Mouse (Mus musculus) heart, postnatal 0 days (tissue): ENCODE measurements at regions not wholly inside any gene's neighbourhood (a gene's known extent, or its start where the extent isn't known, plus 50 kb on each side); places are given as distances from the start of the nearest gene placed in this dataset.

Source experiments
- ATAC-seq: fragments of 200-750 bp; cut with Nextera tagmentation; 2 replicates; pipeline ENCODE4 v1.8.0; 2017; ENCODE audit warnings: low read depth, moderate number of reproducible peaks, moderate library complexity; ENCODE audit not compliant: insufficient read depth
- DNase-seq: peaks from one replicate; pipeline ENCODE4 v3.0.0-alpha.2; 2016; ENCODE audit warnings: low spot score
- H3K27ac ChIP-seq: fragments of 300-500 bp; sonication (generic); 2 replicates; pipeline ENCODE4 v1.5.1; 2014; ENCODE audit warnings: low read depth, mild to moderate bottlenecking
- H3K27me3 ChIP-seq: fragments of 300-500 bp; sonication (generic); 2 replicates; pipeline ENCODE4 v1.6.1; 2014; ENCODE audit warnings: low read length, mixed read lengths; ENCODE audit not compliant: control insufficient read depth, insufficient read depth
- H3K36me3 ChIP-seq: fragments of 300-500 bp; sonication (generic); replicated peaks from 2 replicates; pipeline ENCODE4 v1.6.1; 2014; ENCODE audit warnings: low read length, mixed read lengths; ENCODE audit not compliant: control insufficient read depth, insufficient read depth
- H3K4me1 ChIP-seq: fragments of 300-500 bp; sonication (generic); 2 replicates; pipeline ENCODE4 v1.6.1; 2014; ENCODE audit warnings: antibody characterized with exemption; ENCODE audit not compliant: control insufficient read depth, insufficient read depth
- H3K4me2 ChIP-seq: fragments of 300-500 bp; sonication (generic); 2 replicates; pipeline ENCODE4 v1.6.1; 2014; ENCODE audit warnings: low read depth, mild to moderate bottlenecking, low read length, moderate library complexity
- H3K4me3 ChIP-seq: fragments of 300-500 bp; sonication (generic); 2 replicates; pipeline ENCODE4 v1.5.1; 2014; ENCODE audit warnings: low read depth, low read length
- H3K9ac ChIP-seq: fragments of 300-500 bp; sonication (generic); replicated peaks from 2 replicates; pipeline ENCODE4 v1.6.1; 2014; ENCODE audit warnings: low read depth, low read length, mixed read lengths
- H3K9me3 ChIP-seq: fragments of 300-500 bp; sonication (generic); replicated peaks from 2 replicates; pipeline ENCODE4 v1.6.1; 2016; ENCODE audit warnings: low read length; ENCODE audit not compliant: control insufficient read depth
- CTCF ChIP-seq: IDR thresholded peaks from 2 replicates; pipeline ENCODE4 v1.5.1; 2016; ENCODE audit warnings: antibody characterized with exemption, control low read depth, low read depth
- EP300 ChIP-seq: IDR thresholded peaks from 2 replicates; pipeline ENCODE4 v1.6.1; 2016; ENCODE audit warnings: antibody characterized with exemption, low read depth
- WGBS: fragments of 180-500 bp; shearing (Covaris S2); extraction: QIAGEN DNeasy Blood & Tissue Kit; methylation state at CpG from one replicate; pipeline ENCODE4 v1.1.7; 2014; 5-methylcytosine and 5-hydroxymethylcytosine counted together

GRCm38 (mm10) chr6:93045524-93045923, 102.2 kb upstream of the Adamts9 start:
- Histone ChIP-seq H3K4me3 (no peak overlapping the region), H3K4me1 (no peaks in the 10 kb centered on the region), H3K4me2 (no peak overlapping the region), H3K9me3 (no peaks in the 10 kb centered on the region), H3K9ac (no peak overlapping the region), H3K36me3 (no peaks in the 10 kb centered on the region), H3K27ac (no peak overlapping the region), H3K27me3 (no peaks in the 10 kb centered on the region)
- ATAC-seq (no peak), DNase-seq (no peak)
- TF ChIP-seq EP300 (no peak), CTCF (no peak)
- WGBS, result 28% methylated on average over 2 of the region's 2 CpGs

- Histone ChIP-seq H3K36me3 (no peaks in the 10 kb centered on the region), H3K27ac (no peak overlapping the region), H3K9ac (no peak overlapping the region), H3K27me3 (no peaks in the 10 kb centered on the region), H3K4me1 (no peaks in the 10 kb centered on the region), H3K4me2 (no peak overlapping the region), H3K4me3 (no peak overlapping the region), H3K9me3 (peaks cover 5% of the 10 kb centered on the region)
- ATAC-seq (no peak), DNase-seq (no peak)
- TF ChIP-seq CTCF (no peak), EP300 (no peak)
- 38% methylated on average over 3 of the region's 3 CpGs for WGBS
Observed at GRCm38 (mm10) chr6:93041041-93041440, 97.7 kb upstream of the Adamts9 start.

- ATAC-seq, result no peak
- TF ChIP-seq CTCF, result no peak
- TF ChIP-seq EP300, result no peak
Observed at GRCm38 (mm10) chr6:93031812-93032330, 88.6 kb upstream of the Adamts9 start.

DNA sequence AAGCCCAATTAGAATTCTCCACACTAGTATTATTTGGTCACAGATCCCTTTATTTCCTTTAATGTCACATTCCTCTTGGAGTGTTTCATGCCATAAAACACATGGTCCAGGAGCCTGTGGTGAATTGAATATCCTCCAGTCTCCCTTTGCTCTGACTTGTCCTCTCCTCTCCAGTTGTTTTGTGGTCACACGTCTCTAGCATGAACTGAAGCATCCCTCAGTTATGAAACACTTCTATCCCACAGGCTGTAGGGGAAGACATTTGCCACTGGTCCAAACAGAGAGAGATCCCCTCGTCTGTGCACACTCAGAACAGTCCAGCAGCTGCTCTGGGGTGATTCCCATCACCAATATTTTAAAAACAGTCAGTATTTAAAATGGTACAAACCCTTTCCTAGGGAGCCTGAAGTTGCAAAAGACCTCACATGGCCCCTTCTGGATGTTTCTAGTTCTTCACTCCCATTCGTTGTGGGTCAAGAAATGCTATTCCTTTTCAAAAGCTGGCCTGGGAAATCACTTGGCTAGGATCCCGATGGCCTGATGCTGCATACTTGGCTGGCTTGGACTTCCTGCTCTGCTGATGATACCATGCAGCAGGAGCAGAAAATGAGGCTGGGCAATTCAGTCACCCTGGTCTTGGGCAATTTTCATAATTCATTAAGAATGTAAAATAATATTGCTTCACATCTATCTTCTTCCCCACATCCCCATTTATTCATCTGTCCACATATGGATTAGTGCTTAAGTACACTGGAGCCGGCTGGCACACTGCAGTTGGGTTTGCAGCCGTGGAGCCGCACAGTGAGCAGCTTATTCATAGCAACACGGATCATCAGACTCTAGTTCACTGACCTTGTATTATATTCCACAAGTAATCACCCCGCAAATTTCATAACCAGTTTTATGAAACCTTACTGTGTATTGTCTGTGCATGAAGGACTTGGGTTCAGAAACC, 83.1 kb upstream of the Adamts9 start:
- DNase-seq, result peak; percentile 38
- Histone ChIP-seq H3K36me3 (no peaks in the 10 kb centered on the region), H3K27ac (no peak overlapping the region), H3K4me2 (no peak overlapping the region), H3K4me1 (peaks cover 13% of the 10 kb centered on the region; the same call in 1 of the 2 replicates), H3K4me3 (no peak overlapping the region), H3K9ac (no peak overlapping the region), H3K9me3 (no peaks in the 10 kb centered on the region), H3K27me3 (no peaks in the 10 kb centered on the region)
- no peak for ATAC-seq
- TF ChIP-seq CTCF (no peak), EP300 (no peak)
- 44% methylated on average over 9 of the region's 9 CpGs for WGBS

More at GRCm38 (mm10) chr6:93031812-93032330, 88.6 kb upstream of the Adamts9 start:
- Histone ChIP-seq H3K27ac (no peak overlapping the region), H3K27me3 (no peaks in the 10 kb centered on the region), H3K4me2 (no peak overlapping the region), H3K4me3 (no peak overlapping the region), H3K9ac (no peak overlapping the region), H3K9me3 (0 out of 2 replicates have a peak, but pooled peaks cover 4% of the 10 kb centered on the region), H3K4me1 (no peaks in the 10 kb centered on the region), H3K36me3 (no peaks in the 10 kb centered on the region)
- 87% methylated on average over 1 of the region's 1 CpGs for whole genome bisulfite sequencing
- DNase-seq, result no peak

DNA sequence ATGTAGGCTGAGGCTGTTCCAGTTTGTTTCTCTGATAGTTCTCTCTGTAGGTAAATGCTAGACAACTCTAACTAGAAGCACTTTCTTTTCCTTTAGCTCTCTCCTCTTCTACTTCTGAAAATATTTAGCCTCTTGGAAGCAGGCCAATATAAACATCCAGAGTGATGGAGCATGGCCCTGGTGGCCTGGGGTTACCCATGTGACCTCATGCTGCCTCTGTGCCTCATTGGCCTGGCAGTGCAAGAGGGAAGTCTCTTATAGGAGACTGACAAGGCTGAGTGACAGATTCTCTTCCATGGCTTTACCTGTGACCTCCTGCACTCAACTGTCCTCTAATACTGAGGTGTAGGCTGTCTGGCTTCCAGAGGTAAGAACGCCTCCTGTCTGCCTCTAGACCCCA, 71.2 kb upstream of the Adamts9 start:
- DNase-seq, result no peak
- Histone ChIP-seq H3K27me3 (no peaks in the 10 kb centered on the region), H3K4me2 (no peak overlapping the region), H3K9ac (no peak overlapping the region), H3K4me3 (no peak overlapping the region), H3K9me3 (no peaks in the 10 kb centered on the region), H3K4me1 (peaks cover 14% of the 10 kb centered on the region), H3K27ac (no peak overlapping the region), H3K36me3 (no peaks in the 10 kb centered on the region)
- TF ChIP-seq EP300 (no peak), CTCF (no peak)
- no peak for ATAC-seq
- WGBS, result 86% methylated on average over 1 of the region's 1 CpGs
